Mouse (Mus musculus) embryonic facial prominence, embryonic 10.5 days (tissue): Measurements from ENCODE around the gene Tacc3. TPM values are rescaled to one million over a fixed set of nuclear protein-coding genes. Genes with fewer than 3 reads are reported as not detected.
A peak's percentile ranks its signal among the peaks of the same experiment; 100 is the strongest.

Experiments
- DNase-seq: peaks from one replicate; pipeline ENCODE4 v3.0.0-alpha.2; 2017; ENCODE audit warnings: low spot score
- H3K27ac ChIP-seq: fragments of 300-500 bp; sonication (generic); replicated peaks from 2 replicates; pipeline ENCODE4 v1.5.1; 2016; ENCODE audit warnings: mild to moderate bottlenecking
- H3K27me3 ChIP-seq: fragments of 300-500 bp; sonication (generic); replicated peaks from 2 replicates; pipeline ENCODE4 v1.6.1; 2016; ENCODE audit warnings: low read depth, mild to moderate bottlenecking; ENCODE audit not compliant: poor library complexity, severe bottlenecking
- H3K36me3 ChIP-seq: fragments of 300-500 bp; sonication (generic); replicated peaks from 2 replicates; pipeline ENCODE4 v1.6.1; 2016; ENCODE audit warnings: mild to moderate bottlenecking, moderate library complexity
- H3K4me1 ChIP-seq: fragments of 300-500 bp; sonication (generic); 2 replicates; pipeline ENCODE4 v1.6.1; 2016
- H3K4me3 ChIP-seq: fragments of 300-500 bp; sonication (generic); 2 replicates; pipeline ENCODE4 v1.5.1; 2016; ENCODE audit warnings: mild to moderate bottlenecking, moderate library complexity
- H3K9me3 ChIP-seq: fragments of 300-500 bp; sonication (generic); 2 replicates; pipeline ENCODE4 v1.6.1; 2016; ENCODE audit warnings: mild to moderate bottlenecking
- WGBS: fragments of 180-500 bp; shearing (Covaris S2); methylation state at CpG from one replicate; pipeline ENCODE4 v1.1.7; 2016; 5-methylcytosine and 5-hydroxymethylcytosine counted together
- polyA plus RNA-seq: library from polyadenylated mRNA; unstranded; fragments of >200 nt; fragmentation: Nextera tagmentation; extraction: Ambion mirVana; gene quantifications from 2 replicates; pipeline ENCODE4 v1.2.1, GENCODE M21; 2016

Gene Tacc3
- polyA plus RNA-seq, 1 experiment from 2014 or later, result 318 TPM

DNA sequence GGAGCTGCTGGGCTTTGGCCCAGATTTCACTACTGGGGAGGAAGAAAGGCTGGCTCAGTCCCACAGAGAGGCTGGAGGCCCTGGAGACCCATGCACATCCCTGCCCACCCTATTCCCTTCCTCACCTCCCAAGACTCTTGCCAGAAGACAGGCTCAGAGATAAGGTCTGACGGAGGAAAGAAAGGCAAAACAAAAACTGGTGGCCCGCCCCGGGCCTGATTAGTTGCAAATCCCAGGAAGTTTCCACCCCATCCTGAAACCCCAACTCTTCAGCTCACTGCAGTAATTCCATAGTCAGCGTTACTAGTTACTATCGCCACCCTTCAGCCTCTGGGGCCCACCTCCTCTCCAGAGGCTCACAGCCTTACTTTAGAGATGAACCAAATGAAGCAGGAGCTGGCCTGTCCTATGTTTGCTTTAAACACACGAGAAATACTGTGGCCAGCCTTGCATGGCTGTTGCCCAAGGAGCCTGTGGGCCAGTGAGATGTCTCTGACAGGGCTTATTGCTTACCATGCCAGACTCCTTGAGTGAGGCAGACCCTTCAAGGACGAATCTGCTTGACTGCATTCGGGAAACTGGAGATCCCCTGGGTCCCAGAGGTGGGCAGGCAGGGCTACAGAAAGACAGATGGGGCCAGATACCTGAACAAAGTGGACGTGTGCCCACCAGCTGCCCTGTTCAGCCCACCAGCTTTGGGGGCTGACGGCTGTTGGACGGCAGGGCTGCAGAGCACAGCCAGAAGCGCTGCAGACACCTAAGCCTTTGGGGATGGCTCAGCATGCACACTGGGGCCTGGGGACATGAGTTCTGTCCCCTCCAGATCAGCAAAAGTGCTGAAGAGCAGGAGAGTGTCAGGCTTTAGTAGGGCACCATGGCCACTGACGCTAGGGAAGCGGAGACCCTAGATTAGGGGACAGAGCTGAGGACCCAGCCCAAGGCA is 30.6 kb downstream of the Tacc3 start:
- no peak for DNase-seq
- peak overlapping the region; percentile 33; the same call in 1 of the 2 replicates for H3K4me3 ChIP-seq
- 65% methylated on average over 14 of the region's 14 CpGs for WGBS
- H3K27me3 ChIP-seq, result peaks cover 81% of the 10 kb centered on the region
- H3K9me3 ChIP-seq, result no peaks in the 10 kb centered on the region
- peaks cover 44% of the 10 kb centered on the region for H3K4me1 ChIP-seq
- H3K36me3 ChIP-seq, result no peaks in the 10 kb centered on the region
- peak overlapping the region; percentile 78 for H3K27ac ChIP-seq

DNA sequence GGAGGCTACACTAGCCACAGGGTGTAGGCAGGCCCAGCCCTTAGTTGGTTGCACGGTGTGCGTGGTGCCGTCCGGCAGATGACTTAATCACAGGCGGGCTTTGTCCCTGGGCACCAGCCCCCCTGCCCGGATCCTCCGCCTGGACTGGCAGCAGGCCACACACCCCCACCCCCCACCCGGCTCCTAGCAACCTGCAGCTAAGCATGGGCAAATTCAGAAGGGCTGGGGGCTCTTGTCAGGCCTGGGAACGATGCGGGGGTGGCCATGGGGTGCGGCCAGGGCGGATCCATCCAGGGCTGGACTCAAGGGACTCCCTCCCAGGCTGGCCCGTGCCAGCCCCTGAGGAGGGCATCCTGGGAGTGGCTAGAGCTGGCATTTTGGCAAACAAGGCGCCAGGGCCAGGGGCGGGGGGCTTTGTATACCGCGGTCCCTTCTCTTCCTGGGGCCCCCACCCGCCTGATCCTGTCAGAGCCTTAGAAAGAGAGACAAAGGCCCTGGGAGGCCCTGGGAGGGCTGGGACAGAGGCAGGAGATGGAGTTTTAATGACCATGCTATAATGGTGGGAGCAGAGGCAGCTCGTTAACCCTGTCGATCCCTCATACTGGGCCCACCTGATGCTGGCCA is 31.4 kb downstream of the Tacc3 start:
- 50% methylated on average over 20 of the region's 20 CpGs for WGBS
- Histone ChIP-seq H3K27me3 (peaks cover 89% of the 10 kb centered on the region), H3K4me1 (peaks cover 49% of the 10 kb centered on the region), H3K9me3 (no peaks in the 10 kb centered on the region), H3K36me3 (no peaks in the 10 kb centered on the region), H3K4me3 (peak overlapping the region; percentile 33), H3K27ac (peak overlapping the region; percentile 78)
- no peak for DNase-seq

DNA sequence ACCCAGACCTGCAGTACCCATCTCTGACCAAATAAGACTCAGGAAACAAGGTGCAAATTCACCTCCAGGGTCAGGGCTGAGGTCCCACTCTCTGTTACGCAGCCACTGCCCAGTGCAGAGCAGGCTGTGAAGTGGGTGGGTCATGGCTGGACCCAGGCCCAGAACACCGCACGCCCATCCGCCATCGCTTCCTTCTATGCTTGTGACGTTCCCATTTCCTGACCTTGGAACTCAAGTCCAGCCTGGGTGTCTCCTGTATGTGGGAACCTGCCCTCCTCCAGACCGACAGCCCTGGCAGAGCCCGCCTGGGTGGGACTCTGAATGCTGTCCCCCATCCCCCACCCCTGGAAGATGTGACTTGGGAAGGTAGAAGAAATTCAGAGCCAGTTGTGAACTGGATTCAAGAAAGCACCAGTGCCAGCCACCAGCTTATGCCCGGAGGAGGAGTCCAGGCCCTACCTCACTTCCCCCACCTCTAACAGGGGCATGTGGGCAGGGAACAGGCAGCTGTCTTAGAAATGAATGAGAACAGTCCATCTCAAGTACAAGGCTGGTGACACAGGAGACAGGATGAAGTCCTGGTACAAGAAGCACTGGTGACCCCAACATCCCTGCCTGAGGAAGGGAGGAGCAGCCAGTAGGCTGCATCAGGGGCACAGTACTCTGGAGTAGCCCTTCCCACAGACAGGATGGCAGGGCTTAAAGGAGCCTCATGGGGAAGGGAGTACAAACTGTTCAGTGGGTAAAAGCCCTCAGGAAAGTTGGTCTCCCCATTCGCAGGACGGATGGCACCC is 32.1 kb downstream of the Tacc3 start:
- no peak for DNase-seq
- Histone ChIP-seq H3K9me3 (no peaks in the 10 kb centered on the region), H3K36me3 (no peaks in the 10 kb centered on the region), H3K27ac (peak overlapping the region; percentile 78), H3K4me3 (peak overlapping the region; percentile 33; the same call in 1 of the 2 replicates), H3K27me3 (peaks cover 96% of the 10 kb centered on the region), H3K4me1 (peaks cover 50% of the 10 kb centered on the region)
- WGBS, result 84% methylated on average over 11 of the region's 11 CpGs

DNA sequence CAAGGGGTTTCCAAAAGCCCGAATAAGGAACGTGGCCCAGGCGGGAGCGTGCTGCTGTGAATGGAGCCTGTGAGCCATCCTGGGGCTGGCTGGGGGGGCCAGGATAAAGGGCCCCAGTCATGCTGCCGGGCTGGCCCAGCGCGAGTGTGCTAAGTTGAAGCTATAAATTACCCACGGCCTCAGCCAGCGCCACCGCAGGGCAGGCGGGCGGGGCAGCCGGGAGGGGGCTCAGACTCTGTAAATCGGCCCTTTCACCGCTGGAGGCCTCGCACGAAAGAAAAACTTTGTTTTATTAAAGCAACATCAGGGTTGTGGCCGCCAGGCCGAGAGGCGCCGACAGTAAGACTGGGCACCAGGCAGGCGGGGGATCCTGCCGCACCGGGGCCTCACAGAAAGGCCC is 34.5 kb downstream of the Tacc3 start:
- no peaks in the 10 kb centered on the region for H3K36me3 ChIP-seq
- H3K4me1 ChIP-seq, result peaks cover 73% of the 10 kb centered on the region
- DNase-seq, result peak; percentile 71
- H3K27ac ChIP-seq, result peak overlapping the region; percentile 72
- H3K9me3 ChIP-seq, result no peaks in the 10 kb centered on the region
- H3K4me3 ChIP-seq, result peak overlapping the region; percentile 27
- 4% methylated on average over 24 of the region's 24 CpGs for WGBS
- peaks cover 99% of the 10 kb centered on the region for H3K27me3 ChIP-seq

DNA sequence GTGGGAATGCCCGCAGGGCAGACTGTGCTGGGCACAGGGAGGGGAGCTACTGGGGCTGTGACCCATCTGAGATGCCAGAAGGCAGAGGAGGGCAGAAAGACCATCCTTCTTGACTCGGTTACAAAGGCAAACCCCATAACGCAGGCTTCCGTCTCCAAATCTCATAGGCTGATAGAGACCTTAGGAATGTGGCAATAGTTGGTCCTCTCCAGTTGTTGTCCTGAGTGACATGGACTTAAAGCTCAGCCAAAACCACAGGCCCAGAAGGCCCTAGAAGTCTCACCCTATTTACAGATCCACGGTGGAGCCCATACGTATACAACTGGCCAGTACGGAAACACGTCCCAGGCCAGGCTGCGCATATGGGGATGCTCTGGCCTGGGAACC is 36.5 kb downstream of the Tacc3 start:
- WGBS, result 42% methylated on average over 9 of the region's 9 CpGs

DNA sequence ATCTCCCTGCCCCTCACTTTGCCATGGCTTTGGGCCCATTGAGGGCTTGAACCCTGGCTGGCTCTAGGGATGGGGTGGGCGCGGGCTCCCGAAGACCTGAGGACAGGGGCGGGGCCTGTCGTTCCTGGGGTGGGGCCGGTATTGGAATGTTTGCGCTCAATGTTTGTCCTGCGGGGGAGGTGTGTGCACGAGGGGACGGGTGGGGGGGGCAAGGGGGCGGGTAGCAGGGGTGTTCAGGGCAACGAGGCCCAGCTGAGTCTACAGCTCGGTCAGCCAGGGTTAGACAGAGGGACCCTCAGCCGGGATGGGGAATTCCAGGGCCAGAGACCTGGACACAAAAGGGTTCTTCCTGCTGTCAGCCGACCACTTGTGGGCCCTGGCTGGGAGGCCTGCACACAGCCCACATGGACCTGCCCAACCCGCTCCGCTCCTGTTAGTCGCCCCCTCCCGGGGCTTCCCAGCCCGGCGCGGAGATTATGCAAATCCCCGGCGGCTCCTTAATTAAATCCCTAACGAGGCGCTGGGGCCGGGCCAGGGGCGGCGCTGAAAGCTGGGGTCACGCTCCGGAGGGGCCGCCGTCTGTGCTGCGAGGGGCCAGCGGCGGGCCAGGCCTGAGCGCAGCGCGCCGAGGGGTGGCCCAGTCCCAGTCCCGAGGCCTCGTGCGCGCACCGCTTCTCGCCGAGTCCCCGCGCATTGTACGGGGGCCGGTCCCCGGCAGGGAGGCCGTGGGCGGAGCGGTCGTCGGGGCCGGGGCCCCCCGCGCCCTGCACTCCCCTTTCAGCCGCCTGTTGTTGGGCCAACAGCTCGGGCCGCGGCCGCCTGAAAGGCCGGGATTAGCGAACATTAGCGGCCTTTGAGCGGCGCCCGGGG is 37.2 kb downstream of the Tacc3 start:
- Histone ChIP-seq H3K4me3 (peak overlapping the region; percentile 64), H3K9me3 (no peaks in the 10 kb centered on the region), H3K27ac (peak overlapping the region; percentile 90), H3K27me3 (peaks cover 100% of the 10 kb centered on the region), H3K4me1 (peaks cover 84% of the 10 kb centered on the region), H3K36me3 (no peaks in the 10 kb centered on the region)
- peak; percentile 81 for DNase-seq
- WGBS, result 1% methylated on average over 71 of the region's 71 CpGs

More for the DNA sequence above, 36.5 kb downstream of the Tacc3 start:
- Histone ChIP-seq H3K4me1 (peaks cover 84% of the 10 kb centered on the region), H3K27me3 (peaks cover 100% of the 10 kb centered on the region), H3K27ac (peak overlapping the region; percentile 90), H3K36me3 (no peaks in the 10 kb centered on the region), H3K9me3 (no peaks in the 10 kb centered on the region), H3K4me3 (peak overlapping the region; percentile 64; the same call in 1 of the 2 replicates)
- DNase-seq, result no peak

DNA sequence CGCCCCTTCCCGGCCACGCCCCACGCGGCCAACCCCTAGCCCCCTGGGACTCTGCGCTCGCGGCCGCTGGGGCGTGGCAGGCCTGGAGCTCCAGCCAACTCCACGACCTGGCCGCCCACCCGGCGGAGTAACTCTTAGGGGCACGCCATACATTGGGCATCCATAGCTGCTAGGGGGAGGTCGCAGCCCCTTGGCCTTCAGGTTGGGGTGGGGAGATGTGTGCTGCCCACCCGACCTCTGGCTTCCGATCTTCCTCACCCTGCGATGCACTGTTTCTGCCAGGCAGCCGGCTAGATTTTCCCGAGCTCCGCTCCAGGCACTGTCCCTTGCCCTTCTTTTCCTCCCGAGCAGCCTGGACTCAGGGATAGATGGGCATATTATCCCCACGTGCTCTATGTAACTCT is 37.8 kb downstream of the Tacc3 start:
- H3K4me3 ChIP-seq, result peak overlapping the region; percentile 64
- WGBS, result under 1% methylated on average over 24 of the region's 24 CpGs
- peaks cover 100% of the 10 kb centered on the region for H3K27me3 ChIP-seq
- no peaks in the 10 kb centered on the region for H3K36me3 ChIP-seq
- no peak for DNase-seq
- peak overlapping the region; percentile 90 for H3K27ac ChIP-seq
- H3K9me3 ChIP-seq, result no peaks in the 10 kb centered on the region
- H3K4me1 ChIP-seq, result peaks cover 84% of the 10 kb centered on the region

DNA sequence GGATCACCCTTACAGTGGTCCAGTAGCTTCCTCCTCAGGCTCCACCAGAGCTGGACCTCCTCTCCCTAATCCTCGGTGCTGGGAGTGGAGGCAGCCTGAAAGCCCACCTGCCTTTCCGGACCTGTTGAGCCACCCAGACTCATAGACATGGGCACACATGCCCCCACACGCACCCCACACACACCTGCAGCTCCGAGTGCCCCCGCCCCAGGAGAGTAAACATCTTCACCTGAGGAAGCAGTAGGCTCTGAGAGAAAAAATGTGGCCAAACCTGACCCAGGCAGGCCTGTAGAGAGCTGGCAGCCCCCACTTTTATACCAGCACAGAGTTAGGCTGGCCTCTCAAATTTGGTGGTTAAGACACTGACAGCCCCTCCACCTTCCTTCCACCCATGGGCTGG is 38.5 kb downstream of the Tacc3 start:
- Histone ChIP-seq H3K27ac (peak overlapping the region; percentile 90), H3K4me1 (peaks cover 91% of the 10 kb centered on the region), H3K9me3 (no peaks in the 10 kb centered on the region), H3K4me3 (0 out of 2 replicates have a peak overlapping the region, but pooled peaks have one; percentile 6), H3K27me3 (peaks cover 100% of the 10 kb centered on the region), H3K36me3 (no peaks in the 10 kb centered on the region)
- 49% methylated on average over 5 of the region's 5 CpGs for WGBS
- no peak for DNase-seq

DNA sequence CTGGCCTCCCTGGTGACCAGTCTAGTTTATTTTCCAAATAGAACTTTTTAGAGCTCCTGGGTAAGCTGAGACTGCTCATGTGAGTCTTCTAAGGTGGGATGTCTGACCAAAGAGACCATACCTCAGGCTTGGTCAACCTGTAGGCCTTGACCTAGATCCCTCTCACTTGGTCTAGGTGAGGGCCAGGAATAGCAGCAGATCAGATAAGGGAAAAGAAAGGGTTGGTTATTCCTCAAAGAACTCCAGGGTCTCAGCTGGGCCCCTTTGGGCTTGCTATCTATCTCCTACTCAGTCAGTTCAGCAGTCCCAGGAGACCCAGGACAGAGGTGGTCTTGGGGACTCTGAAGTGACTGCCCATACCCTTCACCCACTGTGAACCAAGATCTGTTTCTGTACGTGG is 39.6 kb downstream of the Tacc3 start:
- 30% methylated on average over 1 of the region's 1 CpGs for WGBS
- H3K27me3 ChIP-seq, result peaks cover 100% of the 10 kb centered on the region
- no peak overlapping the region for H3K4me3 ChIP-seq
- no peak for DNase-seq
- peaks cover 93% of the 10 kb centered on the region for H3K4me1 ChIP-seq
- H3K27ac ChIP-seq, result 0 out of 2 replicates have a peak overlapping the region, but pooled peaks have one; percentile 25
- no peaks in the 10 kb centered on the region for H3K9me3 ChIP-seq
- no peaks in the 10 kb centered on the region for H3K36me3 ChIP-seq

DNA sequence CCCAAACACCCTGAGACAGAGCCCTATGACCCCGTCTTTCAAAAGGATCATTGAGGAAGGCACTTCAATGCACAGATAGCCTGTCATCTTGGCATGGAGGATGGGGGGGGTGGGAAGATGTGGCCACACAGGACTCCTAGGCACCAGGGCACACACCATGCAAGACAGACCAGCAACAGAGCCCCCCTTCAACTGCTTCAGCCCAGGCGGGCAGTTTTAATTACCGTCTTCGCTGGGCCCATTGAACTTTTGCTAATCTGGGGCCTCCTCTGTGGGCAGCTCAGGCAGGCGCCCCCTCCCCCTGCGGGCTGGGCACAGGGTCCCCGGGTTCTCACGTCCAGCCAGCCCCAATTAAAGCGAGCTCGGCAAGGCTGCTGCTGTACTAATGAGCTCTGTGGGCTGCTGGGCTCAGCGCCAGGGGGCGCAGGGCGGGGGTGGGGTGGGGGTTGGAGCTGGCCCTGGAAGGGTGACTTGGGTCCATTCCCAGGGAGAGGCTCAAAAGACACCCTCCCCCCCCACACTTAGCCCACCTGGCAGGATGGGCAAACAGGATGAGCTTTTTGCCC is 40.1 kb downstream of the Tacc3 start:
- Histone ChIP-seq H3K9me3 (no peaks in the 10 kb centered on the region), H3K36me3 (no peaks in the 10 kb centered on the region), H3K4me1 (peaks cover 88% of the 10 kb centered on the region), H3K27ac (peak overlapping the region; percentile 61), H3K27me3 (peaks cover 100% of the 10 kb centered on the region), H3K4me3 (no peak overlapping the region)
- WGBS, result 11% methylated on average over 13 of the region's 13 CpGs
- DNase-seq, result no peak

DNA sequence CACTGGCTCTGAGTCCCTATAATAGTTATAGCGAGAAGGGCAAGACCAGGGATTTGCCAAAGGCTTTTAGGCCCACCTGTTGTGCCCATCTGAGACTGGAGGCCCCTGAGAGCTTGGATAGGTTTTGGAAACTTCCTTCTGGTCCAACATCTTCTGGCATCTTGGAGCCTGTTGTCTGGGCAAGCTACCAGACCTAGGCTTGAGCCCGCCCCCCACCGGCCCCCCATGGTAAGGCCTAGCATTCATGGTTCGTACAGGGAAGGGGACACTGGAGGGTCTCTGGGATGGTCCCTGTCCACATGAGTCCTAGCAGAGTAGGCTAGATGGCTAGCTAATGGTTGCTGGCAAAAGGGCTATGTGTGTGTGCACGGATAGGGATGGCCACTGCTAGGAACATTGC is 40.7 kb downstream of the Tacc3 start:
- no peak for DNase-seq
- H3K9me3 ChIP-seq, result no peaks in the 10 kb centered on the region
- peaks cover 84% of the 10 kb centered on the region for H3K4me1 ChIP-seq
- peaks cover 96% of the 10 kb centered on the region for H3K27me3 ChIP-seq
- H3K4me3 ChIP-seq, result no peak overlapping the region
- WGBS, result 77% methylated on average over 5 of the region's 5 CpGs
- peak overlapping the region; percentile 61; the same call in 1 of the 2 replicates for H3K27ac ChIP-seq
- no peaks in the 10 kb centered on the region for H3K36me3 ChIP-seq
